Mouse (Mus musculus): ENCODE results near the gene Mlxip. TPM values are rescaled to one million over a fixed set of nuclear protein-coding genes. Genes with fewer than 3 reads are reported as not detected.

The Mlxip gene
- 1.3 and 6.9 TPM in 2 replicates for polyA plus RNA-seq (2021; fragmentation: Nextera tagmentation)
- long read RNA-seq, experiment 1, partial matches to known transcripts: 5 of 21 reads
- long read RNA-seq, experiment 1, other reads (novel, unspliced or antisense): 16 of 21 reads
- long read RNA-seq, experiment 2, partial matches to known transcripts: 0 of 1 reads
- long read RNA-seq, experiment 2, other reads (novel, unspliced or antisense): 1 of 1 reads

DNA sequence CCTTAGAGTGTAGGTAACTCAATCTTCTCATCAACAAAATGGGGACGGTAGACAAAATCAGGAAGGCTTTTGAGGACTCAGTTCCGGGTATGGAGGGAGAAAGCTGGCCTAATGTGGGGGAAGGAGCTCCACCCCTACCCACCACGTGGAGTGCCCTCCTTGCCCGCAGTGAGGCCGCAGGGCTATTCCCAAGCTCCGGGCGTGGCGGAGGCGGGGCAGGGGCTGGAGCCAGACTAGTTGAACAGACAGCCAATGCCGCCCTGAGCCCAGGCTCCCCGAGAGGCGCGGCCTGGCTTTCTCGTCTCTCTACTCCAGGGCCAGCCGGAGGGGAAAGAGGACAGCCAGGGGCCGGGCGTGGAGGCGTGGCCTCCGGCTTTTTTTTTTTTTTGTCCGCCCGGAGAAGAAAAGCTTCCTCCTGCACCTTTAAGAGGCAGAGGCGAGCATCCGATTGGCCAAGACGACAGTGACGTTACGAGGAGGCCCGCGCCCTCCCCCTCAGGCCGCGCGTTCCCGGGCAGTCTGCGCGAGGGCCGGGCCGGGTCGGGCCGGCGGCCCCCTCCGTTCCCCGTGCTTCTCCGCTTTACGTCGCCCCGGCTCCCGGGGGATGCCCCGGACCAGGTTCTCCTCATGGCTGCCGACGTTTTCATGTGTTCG is at the start of gene Mlxip:
Mlxip (plus strand) TSS at position 496 of the 654 bp plus-strand sequence.

DNA sequence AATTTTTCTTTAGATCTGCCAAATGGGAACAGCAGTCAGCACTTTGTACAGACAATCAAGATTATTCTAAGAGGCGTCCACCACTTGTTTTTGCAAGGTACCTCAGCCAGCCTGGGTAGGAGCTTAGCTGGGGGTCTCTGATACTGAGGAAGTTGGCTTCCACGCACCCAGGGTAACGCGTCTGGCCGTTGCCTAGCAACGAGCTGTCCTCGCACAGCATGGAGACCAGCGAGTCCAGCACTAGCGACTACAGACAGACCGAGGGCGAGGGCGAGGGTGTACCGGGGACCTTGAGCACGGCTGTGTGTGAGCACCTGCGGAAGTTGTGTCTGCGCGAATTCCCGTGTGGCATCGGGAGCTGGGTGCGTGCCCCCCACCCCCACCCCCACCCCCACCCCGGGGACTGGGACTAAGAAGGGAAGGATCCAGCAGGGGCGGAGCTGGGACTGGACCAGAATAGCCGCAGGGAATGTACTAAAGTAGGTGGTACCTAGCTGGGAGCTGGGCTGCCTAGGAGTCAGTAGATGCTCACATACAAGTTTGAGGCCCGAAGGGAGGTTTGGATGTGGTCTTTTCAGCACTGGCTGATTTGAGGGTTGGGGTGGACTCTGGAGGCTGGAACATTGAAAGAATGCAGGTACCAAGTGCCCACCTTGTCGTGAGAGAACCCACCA is 94.7 kb downstream of the Mlxip start, which contains the start of the genes Lrrc43 and Il31:
Lrrc43 (plus strand) TSS at position 194 of the 674 bp plus-strand sequence.
Il31 (minus strand) TSS at position 378 of the 674 bp plus-strand sequence.

Other genes with a start within 250 kb of the Mlxip start
- 40.8 and 55.6 TPM in 2 replicates for gene Psmd9, start 225.4 kb upstream of the Mlxip start, polyA plus RNA-seq (2021; fragmentation: Nextera tagmentation)
- 0.10 TPM in 1 of 2 replicates, not detected in the other for gene Hpd, start 212.1 kb upstream of the Mlxip start, polyA plus RNA-seq (2021; fragmentation: Nextera tagmentation)
- 0.49 and 0.95 TPM in 2 replicates for gene Wdr66, start 142.7 kb upstream of the Mlxip start, polyA plus RNA-seq (2021; fragmentation: Nextera tagmentation)
- 13.4 and 25.0 TPM in 2 replicates for gene Bcl7a, start 51.0 kb upstream of the Mlxip start, polyA plus RNA-seq (2021; fragmentation: Nextera tagmentation)
- 0.36 and 0.48 TPM in 2 replicates for gene Lrrc43, start 94.5 kb downstream of the Mlxip start, polyA plus RNA-seq (2021; fragmentation: Nextera tagmentation)
- not detected in 2 replicates for gene Il31, start 94.7 kb downstream of the Mlxip start, polyA plus RNA-seq (2021; fragmentation: Nextera tagmentation)
- gene B3gnt4, start 115.7 kb downstream of the Mlxip start, polyA plus RNA-seq (2021; fragmentation: Nextera tagmentation): 1.5 TPM in 1 of 2 replicates, not detected in the other
- gene Diablo, start 129.4 kb downstream of the Mlxip start, polyA plus RNA-seq (2021; fragmentation: Nextera tagmentation): 51.9 and 56.0 TPM in 2 replicates
- gene Gm49027, start 130.7 kb downstream of the Mlxip start, polyA plus RNA-seq (2021; fragmentation: Nextera tagmentation): 0.16 TPM in 1 of 2 replicates, not detected in the other
- gene Vps33a, start 178.2 kb downstream of the Mlxip start, polyA plus RNA-seq (2021; fragmentation: Nextera tagmentation): 37.4 and 40.7 TPM in 2 replicates